ENCODE assay signal across 11 mouse cellular contexts in genomic region chr16:44617041-44617440, GRCm38 (mm10). TPM values are rescaled to one million over a fixed set of nuclear protein-coding genes. Genes with fewer than 3 reads are reported as not detected.
DNase-seq lines count a peak whose midpoint lies in the region; ATAC-seq and TF ChIP-seq lines count a peak whose summit lies in the region.
"Had no signal": no experiment of that assay in that cellular context is flagged by ENCODE, and none has a peak within 500 bp of the region (broad histone marks: within the 10 kb centered on the region; RNA-seq: fewer than 3 reads in every experiment).

No protein-coding gene starts in this region.

- H3K4me2 ChIP-seq in kidney, embryonic 14.5 days (replicated peaks; ENCODE audit: low read depth, low read length): no peak overlapping the region
- H3K4me2 ChIP-seq in hindbrain, postnatal 0 days (ENCODE audit: low read depth, low read length): no peak overlapping the region

- H3K9ac ChIP-seq in kidney, embryonic 14.5 days (ENCODE audit: low read depth, low read length): no peak overlapping the region
- H3K9ac ChIP-seq in hindbrain, postnatal 0 days (replicated peaks; ENCODE audit: low read length): no peak overlapping the region

- H3K27me3 ChIP-seq in kidney, embryonic 14.5 days (ENCODE audit: control insufficient read depth, insufficient read depth, low read length): no peaks in the 10 kb centered on the region
- no peaks in the 10 kb centered on the region for H3K27me3 ChIP-seq in hindbrain, postnatal 0 days (ENCODE audit: insufficient read depth, low read length)

- TF ChIP-seq CTCF in hindbrain, postnatal 0 days (IDR thresholded peaks at IDR 0.05; ENCODE audit: low read depth): no peak

- H3K9me3 ChIP-seq in kidney, embryonic 14.5 days (ENCODE audit: control insufficient read depth, low read length): no peaks in the 10 kb centered on the region
- H3K9me3 ChIP-seq in hindbrain, postnatal 0 days (ENCODE audit: low read length): no peaks in the 10 kb centered on the region

- peak overlapping the region; percentile 12; the same call in 1 of the 2 replicates for H3K27ac ChIP-seq in kidney, embryonic 14.5 days (ENCODE audit: low read depth, low read length)
- H3K27ac ChIP-seq in hindbrain, postnatal 0 days: peak overlapping the region; percentile 76; the same call in 1 of the 2 replicates

- WGBS in kidney, embryonic 14.5 days: 78% methylated on average over 6 of the region's 6 CpGs
- 47% methylated on average over 6 of the region's 6 CpGs for WGBS in hindbrain, postnatal 0 days

- peaks cover 19% of the 10 kb centered on the region for H3K4me1 ChIP-seq in kidney, embryonic 14.5 days (ENCODE audit: control insufficient read depth, insufficient read depth, low read length)
- H3K4me1 ChIP-seq in hindbrain, postnatal 0 days (ENCODE audit: insufficient read depth, low read length): 0 out of 2 replicates have a peak, but pooled peaks cover 11% of the 10 kb centered on the region

- no peak for DNase-seq in kidney, adult 18-20 months
- peak; percentile 58 for DNase-seq in cerebellum, adult 11-12 months
- DNase-seq in cerebellum, postnatal 25 days: peak; percentile 49 to 64
- DNase-seq in hindbrain, postnatal 0 days (ENCODE audit: low spot score): peak; percentile 62
- DNase-seq in urinary bladder, postnatal 14 days (ENCODE audit: low spot score): no peak
- no peak for DNase-seq in T-cell, adult 2 months (ENCODE audit: low spot score)
- DNase-seq: lung, adult 2 months; thymus, adult 18-20 months had no signal

- H3K4me3 ChIP-seq in kidney, embryonic 14.5 days (ENCODE audit: low read length): no peak overlapping the region
- H3K4me3 ChIP-seq in hindbrain, postnatal 0 days (ENCODE audit: low read length): no peak overlapping the region

- no peaks in the 10 kb centered on the region for H3K36me3 ChIP-seq in kidney, embryonic 14.5 days (ENCODE audit: control insufficient read depth, insufficient read depth, low read length)
- no peaks in the 10 kb centered on the region for H3K36me3 ChIP-seq in hindbrain, postnatal 0 days (ENCODE audit: insufficient read depth, low read length)

- no peak for ATAC-seq in kidney, embryonic 14.5 days (ENCODE audit: low FRiP score, low TSS enrichment)
- ATAC-seq in hindbrain, postnatal 0 days: peak; percentile 22; the same call in 1 of the 2 replicates

RNA-seq across cellular contexts. Expression of gene Boc, which starts 58.3 kb away (rescaled TPM):
- polyA plus RNA-seq in kidney, embryonic 14.5 days (2014; fragmentation: Nextera tagmentation; extraction: Ambion mirVana): 15.2 and 23.5 TPM in 2 replicates
- total RNA-seq in hindbrain, postnatal 0 days (2014; rRNA removed): 43.9 and 45.5 TPM in 2 replicates
- polyA plus RNA-seq in hindbrain, postnatal 0 days (2015; fragmentation: Nextera tagmentation; extraction: Ambion mirVana): 6.8 and 8.1 TPM in 2 replicates
- total RNA-seq: MEL; neutrophil, adult 5-6 weeks had no signal

Comparison
In these comparisons a context has a peak if more than half of its experiments do, and no peak if none do; other contexts are left out.
1. DNase-seq: peak in cerebellum, adult 11-12 months (single experiment), cerebellum, postnatal 25 days (2 of 2) and hindbrain, postnatal 0 days (single experiment); none in kidney, adult 18-20 months (single experiment), urinary bladder, postnatal 14 days (single experiment) and T-cell, adult 2 months (single experiment).